Comparison of ENCODE assay signal across 12 mouse cellular contexts in genomic region chr9:61367156-61367555, GRCm38 (mm10).
"Had no signal": no experiment of that assay in that cellular context is flagged by ENCODE, and none has a peak within 500 bp of the region (broad histone marks: within the 10 kb centered on the region; RNA-seq: fewer than 3 reads in every experiment).

No protein-coding gene starts in this region.

- DNase-seq: lung, postnatal 14 days; right cerebral cortex, postnatal 14 days; thymus, postnatal 14 days; thymus, postnatal 36 days had no signal

- H3K4me3 ChIP-seq: lung, embryonic 15.5 days; megakaryocyte, embryonic 14.5 days; midbrain, embryonic 13.5 days; midbrain, embryonic 15.5 days; neural tube, embryonic 12.5 days; stomach, embryonic 15.5 days had no signal

- H3K27ac ChIP-seq: macrophage; midbrain, embryonic 13.5 days; midbrain, embryonic 15.5 days; neural tube, embryonic 12.5 days; stomach, embryonic 15.5 days; stomach, postnatal 0 days had no signal

- H3K36me3 ChIP-seq: lung, embryonic 15.5 days; midbrain, embryonic 13.5 days; midbrain, embryonic 15.5 days; neural tube, embryonic 12.5 days; stomach, embryonic 15.5 days had no signal

- H3K9me3 ChIP-seq: lung, embryonic 15.5 days; megakaryocyte, embryonic 14.5 days; midbrain, embryonic 13.5 days; midbrain, embryonic 15.5 days; neural tube, embryonic 12.5 days; stomach, embryonic 15.5 days had no signal
